Mouse (Mus musculus) embryonic facial prominence, embryonic 15.5 days (tissue): ENCODE data around the gene Clasp2. TPM values are rescaled to one million over a fixed set of nuclear protein-coding genes. Genes with fewer than 3 reads are reported as not detected.

Experiments used
- ATAC-seq: fragments of 200-750 bp; cut with Nextera tagmentation; 2 replicates; pipeline ENCODE4 v1.8.0; 2017; ENCODE audit warnings: low read depth, moderate TSS enrichment; ENCODE audit not compliant: insufficient number of reproducible peaks, low FRiP score, low TSS enrichment
- H3K27ac ChIP-seq: fragments of 300-500 bp; sonication (generic); replicated peaks from 2 replicates; pipeline ENCODE4 v1.5.1; 2015; ENCODE audit warnings: mild to moderate bottlenecking, inconsistent platforms
- H3K27me3 ChIP-seq: fragments of 300-500 bp; sonication (generic); 2 replicates; pipeline ENCODE4 v1.6.1; 2015; ENCODE audit warnings: inconsistent platforms
- H3K36me3 ChIP-seq: fragments of 300-500 bp; sonication (generic); 2 replicates; pipeline ENCODE4 v1.6.1; 2015; ENCODE audit warnings: mild to moderate bottlenecking, inconsistent platforms
- H3K4me1 ChIP-seq: fragments of 300-500 bp; sonication (generic); 2 replicates; pipeline ENCODE4 v1.6.1; 2015; ENCODE audit warnings: inconsistent platforms
- H3K4me2 ChIP-seq: fragments of 300-500 bp; sonication (generic); replicated peaks from 2 replicates; pipeline ENCODE4 v1.6.1; 2015; ENCODE audit warnings: mild to moderate bottlenecking, inconsistent platforms
- H3K4me3 ChIP-seq: fragments of 300-500 bp; sonication (generic); replicated peaks from 2 replicates; pipeline ENCODE4 v1.5.1; 2015; ENCODE audit warnings: mild to moderate bottlenecking, inconsistent platforms
- H3K9ac ChIP-seq: fragments of 300-500 bp; sonication (generic); 2 replicates; pipeline ENCODE4 v1.6.1; 2015; ENCODE audit warnings: inconsistent platforms
- H3K9me3 ChIP-seq: fragments of 300-500 bp; sonication (generic); replicated peaks from 2 replicates; pipeline ENCODE4 v1.6.1; 2016; ENCODE audit warnings: inconsistent platforms
- WGBS: fragments of 180-500 bp; shearing (Covaris S2); methylation state at CpG from one replicate; pipeline ENCODE4 v1.1.7; 2015; 5-methylcytosine and 5-hydroxymethylcytosine counted together
- polyA plus RNA-seq: library from polyadenylated mRNA; unstranded; fragments of >200 nt; fragmentation: Nextera tagmentation; extraction: Ambion mirVana; gene quantifications from 2 replicates; pipeline ENCODE4 v1.2.1, GENCODE M21; 2015

The Clasp2 gene
- polyA plus RNA-seq, 1 experiment from 2014 or later = 22.3 TPM

DNA sequence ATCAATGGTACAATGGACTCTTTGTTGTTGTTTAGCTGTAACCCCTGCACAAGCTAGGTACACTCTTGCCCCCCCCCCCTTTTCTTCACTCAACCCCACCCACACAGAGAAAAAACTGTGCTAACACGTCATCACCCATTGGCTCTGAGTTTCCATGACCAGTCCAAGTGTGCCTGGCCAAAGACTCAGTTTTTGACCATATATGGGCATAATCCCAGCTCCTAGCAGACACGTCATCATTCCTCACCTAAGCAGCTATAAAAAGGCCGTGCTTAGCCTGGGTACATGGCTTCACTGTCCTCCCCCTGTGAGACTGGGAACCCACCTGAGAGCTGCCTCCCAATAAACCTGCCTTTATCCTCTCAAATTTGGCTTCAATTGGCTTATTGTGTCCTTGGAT is 15.1 kb upstream of the Clasp2 start:
- Histone ChIP-seq H3K36me3 (no peaks in the 10 kb centered on the region), H3K27ac (no peak overlapping the region), H3K4me3 (no peak overlapping the region), H3K4me1 (no peaks in the 10 kb centered on the region), H3K4me2 (no peak overlapping the region), H3K27me3 (no peaks in the 10 kb centered on the region), H3K9ac (no peak overlapping the region), H3K9me3 (no peaks in the 10 kb centered on the region)
- ATAC-seq = no peak
- 57% methylated on average over 3 of the region's 3 CpGs for WGBS

DNA sequence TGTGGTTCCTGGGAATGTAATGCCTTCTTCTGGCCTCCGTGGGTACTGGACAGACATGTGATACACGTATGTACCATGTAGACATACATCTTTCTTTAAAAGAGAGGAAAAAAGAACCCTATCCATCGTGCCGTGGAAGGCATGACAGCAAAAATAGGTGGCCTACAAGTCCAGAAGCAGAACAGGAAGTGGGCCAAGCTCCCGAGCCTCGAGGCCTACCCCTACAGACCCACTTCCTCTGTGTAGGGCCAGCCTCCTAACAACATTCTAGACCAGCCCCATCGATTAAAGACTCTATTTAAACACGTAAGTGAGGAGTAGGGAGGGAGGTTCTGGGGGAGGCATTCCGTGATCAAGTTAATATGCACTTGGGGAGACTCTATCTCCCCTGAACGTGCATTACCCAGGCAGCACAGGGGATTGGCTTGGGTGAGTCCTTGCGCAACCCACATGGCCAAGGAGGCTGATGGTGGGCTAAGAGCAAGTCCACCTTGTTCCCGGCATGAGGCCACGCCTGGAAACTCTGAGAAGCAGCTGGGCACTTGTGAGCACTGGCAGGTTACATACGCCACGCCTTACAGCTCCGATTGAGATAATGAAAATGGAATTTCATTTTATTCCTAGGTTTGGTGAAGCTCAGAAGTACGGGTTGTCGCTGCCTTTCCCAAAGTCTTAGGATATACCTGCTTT is 14.1 kb upstream of the Clasp2 start:
- 83% methylated on average over 18 of the region's 18 CpGs for WGBS
- no peak overlapping the region for H3K4me2 ChIP-seq
- no peaks in the 10 kb centered on the region for H3K4me1 ChIP-seq
- H3K27me3 ChIP-seq = no peaks in the 10 kb centered on the region
- H3K9me3 ChIP-seq = no peaks in the 10 kb centered on the region
- H3K27ac ChIP-seq = no peak overlapping the region
- no peak for ATAC-seq
- H3K36me3 ChIP-seq = no peaks in the 10 kb centered on the region
- no peak overlapping the region for H3K4me3 ChIP-seq
- H3K9ac ChIP-seq = no peak overlapping the region

DNA sequence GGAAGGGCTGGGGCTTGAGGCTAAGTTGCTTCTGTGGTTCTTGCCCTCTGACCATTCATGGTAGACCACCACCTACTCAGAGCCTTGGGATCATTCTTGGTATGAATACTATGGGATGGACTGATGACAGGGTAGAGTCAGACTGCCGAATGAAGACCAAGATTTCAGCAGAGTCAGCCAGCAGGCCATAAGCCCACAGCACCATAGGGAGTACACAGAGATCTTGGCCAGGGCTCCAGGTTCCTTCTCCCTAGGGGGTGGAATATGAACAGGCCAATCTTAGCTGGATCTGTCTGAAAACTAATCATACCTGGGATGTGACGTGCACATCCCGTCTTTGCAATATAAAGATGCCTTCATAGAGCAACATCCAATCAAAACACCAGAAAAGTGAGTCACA is 9.7 kb upstream of the Clasp2 start:
- ATAC-seq = peak; percentile 29; the same call in 1 of the 2 replicates
- H3K9ac ChIP-seq = no peak overlapping the region
- H3K27ac ChIP-seq = no peak overlapping the region
- no peak overlapping the region for H3K4me2 ChIP-seq
- no peaks in the 10 kb centered on the region for H3K36me3 ChIP-seq
- no peaks in the 10 kb centered on the region for H3K9me3 ChIP-seq
- H3K4me3 ChIP-seq = no peak overlapping the region
- H3K27me3 ChIP-seq = no peaks in the 10 kb centered on the region
- no peaks in the 10 kb centered on the region for H3K4me1 ChIP-seq
- 63% methylated on average over 3 of the region's 3 CpGs for WGBS

DNA sequence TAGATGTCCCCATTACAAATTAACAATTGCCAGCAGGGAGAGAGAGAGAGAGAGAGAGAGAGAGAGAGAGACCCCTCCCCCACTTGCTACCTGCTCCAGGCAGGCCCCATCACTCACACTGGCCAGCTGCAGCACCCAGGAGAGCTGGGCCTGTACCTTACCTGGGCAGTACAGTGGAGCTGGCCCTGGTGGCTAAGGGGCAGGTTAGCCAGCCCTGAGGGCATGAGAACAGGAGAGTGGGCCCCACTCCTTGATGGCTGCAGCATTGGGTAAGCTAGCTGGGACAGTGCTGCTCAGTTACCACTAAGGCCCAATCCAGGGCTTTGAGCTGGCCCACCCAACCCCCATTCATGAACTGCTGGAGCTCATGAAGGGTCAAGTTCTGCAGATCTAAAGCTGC is 5.4 kb upstream of the Clasp2 start:
- no peak for ATAC-seq
- Histone ChIP-seq H3K27ac (no peak overlapping the region), H3K4me2 (no peak overlapping the region), H3K27me3 (no peaks in the 10 kb centered on the region), H3K36me3 (no peaks in the 10 kb centered on the region), H3K4me3 (no peak overlapping the region), H3K9me3 (no peaks in the 10 kb centered on the region), H3K9ac (no peak overlapping the region), H3K4me1 (peaks cover 12% of the 10 kb centered on the region)

DNA sequence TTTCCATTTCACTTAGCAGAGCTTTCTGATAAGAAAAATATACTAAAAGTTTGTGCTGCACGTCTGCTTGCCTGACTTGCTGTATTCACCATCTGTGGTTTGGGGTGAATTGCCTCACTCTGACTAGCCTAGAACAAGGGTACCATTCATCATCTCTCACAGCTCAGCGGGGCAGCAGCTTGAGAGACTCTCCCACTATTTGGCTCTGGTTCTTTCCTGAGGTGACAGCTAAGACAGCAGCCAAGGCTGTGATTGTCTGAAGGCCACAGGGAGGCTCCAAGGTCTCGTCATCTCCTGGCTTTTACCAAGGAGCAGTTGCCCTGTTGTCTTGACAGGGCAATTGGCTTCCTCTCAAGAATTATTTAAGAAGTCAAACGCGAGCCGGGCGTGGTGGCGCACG is 3.3 kb upstream of the Clasp2 start:
- H3K4me1 ChIP-seq = peaks cover 15% of the 10 kb centered on the region
- no peaks in the 10 kb centered on the region for H3K36me3 ChIP-seq
- no peaks in the 10 kb centered on the region for H3K9me3 ChIP-seq
- no peak overlapping the region for H3K4me2 ChIP-seq
- H3K9ac ChIP-seq = no peak overlapping the region
- 60% methylated on average over 9 of the region's 9 CpGs for WGBS
- ATAC-seq = no peak
- H3K27ac ChIP-seq = no peak overlapping the region
- no peak overlapping the region for H3K4me3 ChIP-seq
- H3K27me3 ChIP-seq = no peaks in the 10 kb centered on the region

DNA sequence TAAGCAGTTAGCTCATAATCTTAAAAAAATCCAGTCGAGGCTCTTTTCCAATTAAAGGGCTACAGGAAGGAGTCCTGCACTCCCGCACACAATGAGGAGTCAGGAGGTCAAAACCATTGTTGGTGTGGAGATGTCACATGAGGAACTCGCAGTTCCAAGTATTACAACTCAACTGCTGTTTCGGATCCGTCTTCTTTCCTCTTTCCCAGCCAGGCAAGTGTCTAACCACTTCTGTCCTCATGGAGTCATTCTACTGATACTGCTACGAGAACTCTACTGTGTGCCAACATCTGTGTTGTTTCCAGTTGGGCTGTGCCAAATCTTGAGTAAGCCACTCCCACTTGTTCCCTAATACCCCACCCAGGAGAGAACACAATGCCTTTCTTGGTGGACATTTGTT is 2.3 kb upstream of the Clasp2 start:
- 72% methylated on average over 6 of the region's 6 CpGs for WGBS
- Histone ChIP-seq H3K4me2 (no peak overlapping the region), H3K27me3 (no peaks in the 10 kb centered on the region), H3K4me3 (no peak overlapping the region), H3K9ac (no peak overlapping the region), H3K36me3 (no peaks in the 10 kb centered on the region), H3K27ac (no peak overlapping the region), H3K9me3 (no peaks in the 10 kb centered on the region), H3K4me1 (peaks cover 15% of the 10 kb centered on the region)
- no peak for ATAC-seq

DNA sequence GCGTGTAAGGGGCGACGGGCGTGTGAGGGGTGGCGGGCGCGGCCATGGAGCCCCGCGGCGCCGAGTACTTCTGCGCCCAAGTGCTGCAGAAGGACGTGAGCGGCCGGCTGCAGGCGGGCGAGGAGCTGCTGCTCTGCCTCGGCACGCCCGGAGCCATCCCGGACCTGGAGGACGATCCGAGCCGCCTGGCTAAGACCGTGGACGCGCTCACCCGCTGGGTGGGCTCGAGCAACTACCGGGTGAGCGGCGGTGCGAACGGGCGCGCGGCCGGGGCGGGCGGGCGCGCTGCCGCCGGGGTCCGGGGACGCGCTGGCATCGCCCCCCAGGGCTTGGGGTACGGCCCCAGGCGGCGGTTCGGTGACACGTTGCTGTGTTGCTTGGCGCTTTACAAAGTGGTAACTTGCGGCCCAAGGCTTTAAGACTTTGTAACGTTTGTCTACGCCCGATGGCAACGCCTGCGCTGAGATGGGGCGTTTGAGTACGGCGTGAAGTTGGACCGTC is 414 bp downstream of the Clasp2 start:
- H3K4me2 ChIP-seq = peak overlapping the region; percentile 94
- peak; percentile 72 for ATAC-seq
- under 1% methylated on average over 64 of the region's 64 CpGs for WGBS
- peak overlapping the region; percentile 80 for H3K4me3 ChIP-seq
- no peaks in the 10 kb centered on the region for H3K36me3 ChIP-seq
- peak overlapping the region; percentile 83 for H3K9ac ChIP-seq
- H3K27me3 ChIP-seq = no peaks in the 10 kb centered on the region
- H3K27ac ChIP-seq = peak overlapping the region; percentile 89
- peaks cover 15% of the 10 kb centered on the region for H3K4me1 ChIP-seq
- H3K9me3 ChIP-seq = no peaks in the 10 kb centered on the region

DNA sequence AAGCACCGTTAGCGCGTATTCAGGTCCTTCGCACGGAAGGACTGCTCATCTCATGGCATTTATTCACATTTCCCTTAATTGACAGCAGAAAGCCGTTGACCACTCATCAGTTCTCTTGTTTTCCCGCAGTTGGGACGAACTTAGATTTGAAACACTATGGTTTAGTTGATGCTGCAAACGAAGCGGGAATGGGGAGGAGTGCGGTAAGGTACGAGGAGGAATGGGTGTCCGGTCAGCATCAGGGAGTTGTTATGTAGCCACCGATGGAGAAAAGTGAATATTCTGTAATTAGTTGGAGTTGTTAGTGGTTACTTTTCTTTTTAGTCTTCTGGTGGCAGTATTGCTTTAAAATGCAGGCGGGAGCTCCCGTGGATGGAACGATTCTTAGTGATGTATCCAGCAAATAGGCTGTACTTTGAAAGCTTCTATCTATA is 1.1 kb downstream of the Clasp2 start:
- H3K4me3 ChIP-seq = peak overlapping the region; percentile 80
- peak overlapping the region; percentile 83 for H3K9ac ChIP-seq
- H3K36me3 ChIP-seq = no peaks in the 10 kb centered on the region
- no peak for ATAC-seq
- no peaks in the 10 kb centered on the region for H3K27me3 ChIP-seq
- no peaks in the 10 kb centered on the region for H3K9me3 ChIP-seq
- H3K4me2 ChIP-seq = peak overlapping the region; percentile 94
- peak overlapping the region; percentile 89; the same call in 1 of the 2 replicates for H3K27ac ChIP-seq
- peaks cover 15% of the 10 kb centered on the region for H3K4me1 ChIP-seq
- 1% methylated on average over 17 of the region's 17 CpGs for WGBS

DNA sequence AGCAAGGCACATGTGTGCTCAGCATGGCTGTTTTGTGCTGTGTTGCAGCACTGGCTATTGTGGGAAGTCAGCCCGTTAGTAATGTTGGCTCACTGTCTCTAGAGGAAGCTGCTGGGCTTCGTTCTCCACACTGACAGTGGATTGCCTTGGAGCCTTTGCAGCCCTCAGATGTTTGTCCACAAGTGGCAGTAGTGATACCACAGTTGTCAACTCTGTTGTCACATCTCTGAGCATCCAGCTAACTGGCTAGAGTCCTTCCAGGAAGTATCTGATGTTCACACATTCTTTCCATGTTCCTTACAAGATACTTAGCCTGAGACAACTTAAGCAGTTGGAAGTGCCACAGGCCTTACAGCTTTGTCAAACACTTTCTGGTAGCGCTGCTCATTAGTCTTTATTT is 2.0 kb downstream of the Clasp2 start:
- no peak overlapping the region for H3K27ac ChIP-seq
- ATAC-seq = no peak
- WGBS = 48% methylated on average over 3 of the region's 3 CpGs
- H3K9me3 ChIP-seq = no peaks in the 10 kb centered on the region
- H3K9ac ChIP-seq = no peak overlapping the region
- peaks cover 15% of the 10 kb centered on the region for H3K4me1 ChIP-seq
- H3K36me3 ChIP-seq = no peaks in the 10 kb centered on the region
- no peak overlapping the region for H3K4me2 ChIP-seq
- no peaks in the 10 kb centered on the region for H3K27me3 ChIP-seq
- no peak overlapping the region for H3K4me3 ChIP-seq

DNA sequence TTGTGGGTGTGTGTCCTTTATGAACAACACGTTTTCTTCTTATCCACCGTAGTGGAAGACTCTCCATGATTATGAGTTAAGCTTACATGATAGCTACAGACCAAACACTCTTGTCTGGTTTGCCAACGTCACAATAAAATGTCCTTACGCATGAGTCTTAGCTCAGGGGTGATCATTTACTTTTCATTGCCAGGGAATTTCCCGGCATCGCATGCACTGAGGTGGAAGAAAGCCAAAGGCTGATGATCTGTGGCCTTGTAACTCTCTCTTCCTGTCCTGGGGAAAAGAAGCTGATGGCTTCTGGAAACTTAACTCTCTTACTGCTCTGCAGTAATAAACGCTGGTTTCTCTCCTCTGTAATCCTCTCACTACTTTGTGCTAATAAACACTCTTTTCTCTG is 8.1 kb downstream of the Clasp2 start:
- H3K4me3 ChIP-seq = no peak overlapping the region
- ATAC-seq = no peak
- no peaks in the 10 kb centered on the region for H3K4me1 ChIP-seq
- 66% methylated on average over 7 of the region's 7 CpGs for WGBS
- no peaks in the 10 kb centered on the region for H3K9me3 ChIP-seq
- no peak overlapping the region for H3K4me2 ChIP-seq
- no peak overlapping the region for H3K27ac ChIP-seq
- H3K36me3 ChIP-seq = no peaks in the 10 kb centered on the region
- no peak overlapping the region for H3K9ac ChIP-seq
- no peaks in the 10 kb centered on the region for H3K27me3 ChIP-seq

DNA sequence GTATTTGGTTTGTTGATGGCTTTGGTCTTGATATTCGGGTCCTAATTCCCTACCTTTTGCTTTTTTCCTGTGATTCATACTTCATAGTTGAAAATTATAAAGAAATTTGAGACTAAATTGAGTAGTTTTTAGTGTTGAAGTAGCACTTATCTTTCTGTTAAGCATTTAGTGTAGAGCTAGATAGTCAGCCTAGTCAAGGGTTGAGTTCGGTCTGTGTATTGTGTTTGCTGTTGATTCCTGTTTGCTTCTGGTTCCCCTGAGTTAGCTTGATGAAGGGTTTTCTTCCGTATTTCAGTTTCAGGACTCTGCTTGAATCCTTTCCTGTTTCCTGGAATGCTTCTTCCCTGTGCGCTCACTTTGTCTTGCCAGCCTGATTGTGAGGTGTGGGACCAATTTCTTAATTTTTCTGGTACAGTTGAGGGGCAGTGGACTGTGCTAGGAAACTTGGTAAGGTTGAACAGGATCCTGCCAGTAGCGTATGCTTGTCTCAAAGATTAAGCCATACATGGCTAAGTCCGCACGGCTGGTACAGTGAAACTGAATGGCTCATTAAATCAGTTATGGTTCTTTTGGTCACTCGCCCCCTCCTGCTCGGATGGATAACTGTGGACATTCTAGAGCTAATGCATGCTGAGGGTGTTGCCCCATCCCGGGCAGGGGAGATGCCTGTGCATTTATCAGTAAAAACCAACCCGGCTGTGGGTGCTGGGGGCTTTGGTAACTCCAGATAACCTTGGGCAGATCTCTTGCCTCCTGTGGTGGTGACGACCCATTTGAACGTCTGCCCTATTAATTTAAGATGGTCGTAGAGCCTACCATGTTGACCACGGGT is 14.8 kb downstream of the Clasp2 start:
- Histone ChIP-seq H3K4me2 (no peak overlapping the region), H3K9ac (no peak overlapping the region), H3K4me1 (no peaks in the 10 kb centered on the region), H3K9me3 (no peaks in the 10 kb centered on the region; the same call in 1 of the 2 replicates), H3K27me3 (no peaks in the 10 kb centered on the region), H3K27ac (no peak overlapping the region), H3K4me3 (no peak overlapping the region), H3K36me3 (peaks cover 10% of the 10 kb centered on the region; the same call in 1 of the 2 replicates)
- ATAC-seq = no peak
- WGBS = 90% methylated on average over 15 of the region's 15 CpGs
